Mouse (Mus musculus) adrenal gland, postnatal 14 days (tissue): ENCODE measurements at regions not wholly inside any gene's neighbourhood (a gene's known extent, or its start where the extent isn't known, plus 50 kb on each side); places are given as distances from the start of the nearest gene placed in this dataset.

Experiments
- DNase-seq: peaks from one replicate; pipeline ENCODE4 v3.0.0; 2021; ENCODE audit warnings: mixed read lengths

- no peak for DNase-seq
Measured at GRCm38 (mm10) chr13:60123964-60124363, 53.2 kb downstream of the Gas1 start.

- peak; percentile 51 for DNase-seq
Measured at GRCm38 (mm10) chr13:60123174-60123587, 54.0 kb downstream of the Gas1 start.

GRCm38 (mm10) chr13:60122341-60123173 lies 54.6 kb downstream of the Gas1 start:
- DNase-seq = peak; percentile 20

- no peak for DNase-seq
Measured at GRCm38 (mm10) chr13:60111465-60111864, 65.7 kb downstream of the Gas1 start.

GRCm38 (mm10) chr13:60110079-60110846 lies 66.9 kb downstream of the Gas1 start:
- DNase-seq = peak; percentile 90

DNA sequence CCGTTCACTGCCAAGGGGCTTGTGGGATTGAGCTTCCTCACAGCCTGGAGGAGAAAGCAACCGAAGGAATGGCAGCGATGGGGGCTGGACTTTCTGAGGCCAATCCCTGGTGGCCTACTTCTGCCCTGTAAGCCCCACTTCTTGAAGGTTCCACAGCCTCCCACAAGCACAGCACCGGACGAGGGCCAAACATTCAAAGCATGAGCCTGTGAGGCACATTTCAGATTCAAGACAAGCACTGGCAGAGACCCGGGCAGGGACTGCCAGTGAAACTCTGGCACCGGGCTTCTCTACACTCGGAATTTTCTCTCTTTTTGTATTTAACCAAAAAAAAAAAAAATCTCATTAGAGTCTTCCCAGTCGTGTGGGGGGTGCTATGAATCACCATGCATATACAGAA lies 71.9 kb downstream of the Gas1 start:
- DNase-seq = no peak

DNA sequence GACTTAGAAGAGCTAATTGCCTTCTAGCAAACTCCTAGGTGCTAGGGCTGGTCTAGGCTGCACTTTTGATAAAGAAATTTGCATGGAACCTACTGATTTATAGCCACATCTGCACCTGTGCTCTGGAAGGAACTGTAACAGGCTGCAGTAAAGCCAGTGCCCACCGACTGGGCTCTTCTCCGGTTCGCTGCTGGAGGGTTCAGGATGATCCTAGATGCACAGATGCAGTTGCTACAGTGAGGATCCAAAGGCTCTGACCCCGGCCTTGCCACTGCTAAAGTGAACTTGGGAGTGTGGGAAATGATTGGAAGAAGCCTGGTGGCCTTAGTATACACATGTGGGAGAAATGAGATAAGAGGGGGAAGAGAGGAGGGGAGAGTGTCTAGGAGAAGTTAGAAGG lies 75.5 kb downstream of the Gas1 start:
- no peak for DNase-seq

GRCm38 (mm10) chr13:60100130-60101112 lies 76.7 kb downstream of the Gas1 start:
- DNase-seq = no peak

GRCm38 (mm10) chr13:60099469-60100129 lies 77.6 kb downstream of the Gas1 start:
- peak; percentile 27 for DNase-seq

DNA sequence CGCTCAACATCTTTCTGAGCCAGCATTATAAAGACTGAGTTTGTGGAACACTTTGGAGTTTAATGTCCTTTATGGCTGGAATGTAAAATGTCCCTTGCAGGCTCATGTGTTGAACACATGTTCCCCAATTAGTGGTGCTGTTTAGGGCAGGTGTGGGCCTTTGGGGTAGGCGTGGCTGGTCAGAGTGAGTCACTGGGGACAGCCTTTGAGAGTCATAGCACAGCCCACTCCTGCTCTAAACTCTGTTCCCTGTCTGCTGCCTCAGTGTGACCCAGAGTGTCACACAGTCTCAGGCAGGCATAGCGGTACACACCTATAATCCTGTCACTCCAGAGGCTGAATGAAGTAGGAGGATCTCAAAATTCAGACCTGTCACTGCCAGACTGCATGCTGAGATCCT lies 78.8 kb downstream of the Gas1 start:
- no peak for DNase-seq

DNA sequence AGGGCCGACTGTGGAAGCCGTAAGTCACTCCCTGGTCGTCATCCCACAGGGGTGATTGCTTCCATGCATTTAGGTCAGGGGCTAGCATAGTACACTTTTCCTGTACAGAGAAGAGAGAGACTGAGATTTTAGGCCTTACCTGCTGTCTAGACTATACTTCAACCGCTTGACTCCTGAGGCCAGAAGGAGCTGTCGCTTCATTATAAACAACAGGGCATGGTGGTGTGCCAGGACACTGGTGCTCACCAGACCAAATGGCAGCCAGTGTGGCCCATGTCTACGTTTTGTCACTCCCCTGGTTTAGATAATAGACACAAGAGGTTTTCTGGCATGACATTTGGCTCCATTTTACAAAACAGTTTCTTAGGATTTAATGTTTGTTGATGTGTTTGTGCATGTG lies 79.4 kb downstream of the Gas1 start:
- DNase-seq = no peak

DNA sequence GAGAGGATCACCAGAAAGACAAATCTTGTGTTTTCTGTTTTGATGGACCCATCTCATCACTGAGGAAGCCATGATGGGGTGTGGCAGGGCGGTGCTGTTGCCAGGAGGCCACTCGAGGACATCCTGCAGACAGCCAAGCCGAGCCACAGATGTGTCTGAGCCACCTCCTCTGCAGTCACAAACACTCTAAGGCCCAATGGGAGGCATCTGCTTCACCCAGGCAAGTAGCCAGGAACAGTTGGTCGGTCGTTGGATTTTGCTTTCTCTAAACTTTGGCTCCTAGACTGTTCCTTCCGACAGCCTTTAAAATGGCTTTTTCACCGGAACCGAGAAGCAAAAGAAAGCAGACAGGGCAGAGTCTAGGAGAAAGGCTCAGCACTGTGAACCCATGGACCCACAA lies 90.5 kb downstream of the Gas1 start:
- no peak for DNase-seq

DNA sequence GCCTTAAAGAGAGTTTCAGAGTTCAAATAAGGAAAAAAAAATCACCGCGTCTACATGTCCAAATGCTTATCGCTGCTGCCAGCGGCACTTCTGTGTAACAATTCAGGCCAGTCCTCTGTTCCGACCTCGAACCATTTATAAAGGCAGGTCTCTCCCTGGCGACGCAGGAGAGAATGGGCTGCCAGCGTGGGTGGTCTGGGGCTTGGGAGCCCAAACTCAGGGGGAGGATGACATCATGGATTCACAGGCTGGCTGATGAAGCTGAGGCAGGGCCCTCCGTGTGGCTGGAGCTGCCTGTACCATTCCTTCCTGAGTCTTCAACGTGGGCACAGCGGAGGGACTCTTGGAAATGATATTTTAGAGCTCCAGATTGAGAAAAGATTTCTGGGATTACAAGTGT lies 92.2 kb downstream of the Gas1 start:
- peak; percentile 27 for DNase-seq

DNA sequence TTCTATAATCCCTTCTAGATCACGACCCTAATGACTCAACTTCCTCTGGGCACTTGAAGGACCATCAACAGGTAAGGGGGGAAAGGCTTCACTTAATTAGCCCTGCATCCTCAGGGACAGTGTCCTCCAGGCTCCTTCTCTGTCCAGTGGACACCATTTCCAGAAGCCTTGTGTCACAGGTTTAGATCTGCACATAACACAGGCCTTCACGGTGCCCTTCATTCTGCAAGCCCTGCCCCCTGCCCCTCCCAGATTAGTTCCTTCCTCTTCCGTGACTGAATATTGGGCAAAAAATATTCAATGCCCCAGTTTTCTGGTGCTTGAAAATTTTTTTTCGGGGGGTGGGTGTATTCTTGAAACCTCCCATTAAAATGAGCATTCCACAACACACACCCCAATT lies 92.9 kb downstream of the Gas1 start:
- no peak for DNase-seq

DNA sequence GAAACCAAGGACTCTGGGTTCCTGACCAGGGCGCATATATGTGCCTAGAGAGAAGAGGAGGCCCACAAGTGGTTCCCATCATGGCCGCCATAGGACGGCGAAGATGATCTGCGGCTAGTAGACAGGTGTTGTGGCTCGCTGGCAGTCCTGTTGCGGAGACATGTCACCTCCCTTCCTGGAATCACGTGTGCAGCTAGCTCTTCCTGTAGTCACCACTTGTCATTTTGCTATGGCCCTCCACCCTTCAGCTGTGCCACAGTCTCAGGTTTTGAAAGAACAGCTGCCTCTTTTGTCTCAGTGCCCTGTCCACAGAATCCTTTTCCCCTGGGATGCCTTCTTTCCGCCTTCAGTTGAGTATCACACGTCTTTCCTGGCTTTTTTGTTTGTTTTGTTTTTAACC lies 97.1 kb downstream of the Gas1 start:
- no peak for DNase-seq

DNA sequence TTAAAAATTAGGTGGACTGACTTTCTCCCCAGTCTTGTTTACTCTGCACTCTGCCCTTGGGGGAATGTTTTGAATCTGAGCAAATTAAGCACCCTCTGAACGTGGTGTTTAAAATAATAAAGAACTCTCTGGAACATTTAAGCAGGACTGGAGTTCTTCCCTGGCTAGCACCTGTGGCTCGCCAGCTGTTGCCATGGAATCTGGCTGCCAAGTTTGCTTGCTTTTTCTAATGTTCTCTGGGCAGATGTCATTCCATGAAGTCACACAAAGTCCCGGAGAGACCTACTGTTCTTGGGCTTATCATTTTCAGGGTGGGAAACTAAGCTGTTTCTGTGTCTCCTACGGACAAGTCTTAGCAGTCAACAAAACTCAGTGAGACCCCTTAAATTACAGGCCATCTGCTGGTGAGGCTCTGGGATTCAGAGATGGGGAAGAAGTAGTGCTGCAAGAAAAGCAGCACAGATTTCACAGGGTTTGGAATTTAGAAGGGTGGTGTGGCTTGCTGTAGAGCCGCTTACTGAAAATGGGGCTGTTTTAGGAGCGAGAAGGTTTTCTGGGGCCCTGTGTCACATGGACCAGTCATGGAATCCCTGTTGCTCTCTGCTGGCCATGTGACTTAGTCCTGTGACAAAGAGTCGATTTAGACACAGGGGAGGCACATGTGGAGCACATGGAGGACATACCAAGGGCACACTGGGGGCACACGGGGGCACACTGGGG lies 98.7 kb downstream of the Gas1 start:
- no peak for DNase-seq

- DNase-seq = no peak
Measured at GRCm38 (mm10) chr13:60076147-60076800, 100.9 kb downstream of the Gas1 start.

DNA sequence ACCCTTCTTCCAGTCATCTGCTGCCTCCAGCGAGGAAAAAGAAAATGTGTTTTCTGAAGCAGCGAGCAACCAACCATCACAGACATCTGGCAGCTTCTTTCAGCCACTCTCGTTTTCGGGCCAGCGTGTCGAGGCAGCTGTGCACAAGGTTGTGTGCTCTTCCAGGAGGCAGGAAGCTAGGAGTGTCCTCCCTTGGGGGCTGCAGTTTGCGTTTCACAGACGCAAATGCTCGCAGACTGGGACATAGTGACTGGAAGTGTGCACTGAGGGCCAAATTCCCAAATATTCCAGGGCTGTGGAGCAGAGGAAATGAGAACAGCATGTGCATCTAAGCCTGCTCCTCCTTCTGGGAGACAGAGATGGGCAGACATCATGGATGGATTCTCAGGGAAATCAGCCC lies 105.6 kb downstream of the Gas1 start:
- DNase-seq = no peak

DNA sequence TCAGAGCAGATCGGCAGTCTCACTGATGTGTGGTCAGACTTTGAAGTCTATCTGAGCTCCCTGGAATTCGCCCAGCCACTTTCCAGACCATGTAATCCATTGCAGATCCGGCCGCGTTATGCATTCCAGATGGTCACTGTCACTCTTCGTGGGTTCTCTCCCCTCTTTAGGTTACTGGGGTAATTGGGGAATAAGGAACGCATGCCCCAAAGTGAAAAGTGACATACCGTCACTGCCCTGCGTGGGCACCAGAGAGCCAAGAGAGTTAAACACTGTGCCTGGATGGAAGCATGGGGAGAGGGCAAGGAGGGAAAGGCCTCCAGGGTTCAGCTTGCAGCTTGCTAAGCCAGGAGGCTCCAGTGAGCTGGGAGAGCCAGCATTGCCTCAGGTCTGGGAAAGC lies 108.0 kb downstream of the Gas1 start:
- peak; percentile 63 for DNase-seq

GRCm38 (mm10) chr13:60067325-60067724 lies 109.8 kb downstream of the Gas1 start:
- DNase-seq = no peak

- peak; percentile 55 for DNase-seq
Measured at GRCm38 (mm10) chr13:60061589-60061988, 115.6 kb downstream of the Gas1 start.
